Mouse (Mus musculus) neural tube, embryonic 11.5 days (tissue): ENCODE data around the gene Olfr263. TPM values are rescaled to one million over a fixed set of nuclear protein-coding genes. Genes with fewer than 3 reads are reported as not detected.

Source experiments
- ATAC-seq: fragments of 200-750 bp; cut with Nextera tagmentation; 2 replicates; pipeline ENCODE4 v1.8.0; 2017; ENCODE audit warnings: moderate number of reproducible peaks, mild to moderate bottlenecking, moderate TSS enrichment, moderate library complexity; ENCODE audit not compliant: insufficient read depth, low FRiP score, low TSS enrichment
- DNase-seq: peaks from one replicate; pipeline ENCODE4 v3.0.0-alpha.2; 2015; ENCODE audit warnings: low spot score
- H3K27ac ChIP-seq: fragments of 300-500 bp; sonication (generic); 2 replicates; pipeline ENCODE4 v1.5.1; 2014; ENCODE audit warnings: low read depth, mild to moderate bottlenecking, low read length
- H3K27me3 ChIP-seq: fragments of 300-500 bp; sonication (generic); 2 replicates; pipeline ENCODE4 v1.6.1; 2014; ENCODE audit warnings: mild to moderate bottlenecking, low read length, mixed read lengths; ENCODE audit not compliant: control insufficient read depth, insufficient read depth
- H3K36me3 ChIP-seq: fragments of 300-500 bp; sonication (generic); 2 replicates; pipeline ENCODE4 v1.6.1; 2014; ENCODE audit warnings: mild to moderate bottlenecking, low read length, moderate library complexity, mixed read lengths; ENCODE audit not compliant: control insufficient read depth, insufficient read depth
- H3K4me1 ChIP-seq: fragments of 300-500 bp; sonication (generic); 2 replicates; pipeline ENCODE4 v1.6.1; 2014; ENCODE audit warnings: low read length, mixed read lengths; ENCODE audit not compliant: control insufficient read depth, insufficient read depth
- H3K4me2 ChIP-seq: fragments of 300-500 bp; sonication (generic); 2 replicates; pipeline ENCODE4 v1.6.1; 2014; ENCODE audit warnings: low read depth, mild to moderate bottlenecking, moderate library complexity
- H3K4me3 ChIP-seq: fragments of 300-500 bp; sonication (generic); 2 replicates; pipeline ENCODE4 v1.5.1; 2014; ENCODE audit warnings: low read depth, low read length
- H3K9ac ChIP-seq: fragments of 300-500 bp; sonication (generic); 2 replicates; pipeline ENCODE4 v1.6.1; 2014; ENCODE audit warnings: mild to moderate bottlenecking, low read length
- H3K9me3 ChIP-seq: fragments of 300-500 bp; sonication (generic); 2 replicates; pipeline ENCODE4 v1.6.1; 2016; ENCODE audit warnings: low read length; ENCODE audit not compliant: control insufficient read depth
- WGBS: fragments of 180-500 bp; shearing (Covaris S2); extraction: QIAGEN DNeasy Blood & Tissue Kit; methylation state at CpG from one replicate; pipeline ENCODE4 v1.1.7; 2014; 5-methylcytosine and 5-hydroxymethylcytosine counted together
- polyA plus RNA-seq: library from polyadenylated mRNA; unstranded; fragments of >200 nt; fragmentation: Nextera tagmentation; extraction: Ambion mirVana; gene quantifications from 2 replicates; pipeline ENCODE4 v1.2.1, GENCODE M21; 2014

Gene Olfr263
- polyA plus RNA-seq, 1 experiment from 2014 or later, result not detected

GRCm38 (mm10) chr13:21172241-21173027, 43.0 kb downstream of the Olfr263 start:
- under 1% methylated on average over 16 of the region's 16 CpGs for WGBS
- H3K27me3 ChIP-seq, result no peaks in the 10 kb centered on the region
- H3K27ac ChIP-seq, result no peak overlapping the region
- DNase-seq, result peak; percentile 74
- no peak overlapping the region for H3K9ac ChIP-seq
- H3K4me3 ChIP-seq, result peak overlapping the region; percentile 43
- peak; percentile 38 for ATAC-seq
- peak overlapping the region; percentile 44 for H3K4me2 ChIP-seq
- H3K4me1 ChIP-seq, result no peaks in the 10 kb centered on the region
- H3K9me3 ChIP-seq, result no peaks in the 10 kb centered on the region
- H3K36me3 ChIP-seq, result no peaks in the 10 kb centered on the region

GRCm38 (mm10) chr13:21173072-21173471, 43.6 kb downstream of the Olfr263 start:
- DNase-seq, result peak; percentile 67
- H3K27ac ChIP-seq, result no peak overlapping the region
- H3K4me1 ChIP-seq, result no peaks in the 10 kb centered on the region
- H3K9ac ChIP-seq, result no peak overlapping the region; the same call in 1 of the 2 replicates
- ATAC-seq, result no peak
- H3K27me3 ChIP-seq, result no peaks in the 10 kb centered on the region
- H3K4me2 ChIP-seq, result peak overlapping the region; percentile 44
- H3K36me3 ChIP-seq, result no peaks in the 10 kb centered on the region
- H3K9me3 ChIP-seq, result no peaks in the 10 kb centered on the region
- peak overlapping the region; percentile 32 for H3K4me3 ChIP-seq
- under 1% methylated on average over 11 of the region's 11 CpGs for WGBS

- no peak overlapping the region for H3K4me3 ChIP-seq
- H3K4me2 ChIP-seq, result no peak overlapping the region
- H3K27ac ChIP-seq, result no peak overlapping the region
- no peaks in the 10 kb centered on the region for H3K27me3 ChIP-seq
- ATAC-seq (no peak), DNase-seq (no peak)
- WGBS, result 73% methylated on average over 11 of the region's 11 CpGs
- peaks cover 6% of the 10 kb centered on the region; the same call in 1 of the 2 replicates for H3K4me1 ChIP-seq
- H3K9ac ChIP-seq, result no peak overlapping the region
- H3K9me3 ChIP-seq, result no peaks in the 10 kb centered on the region
- H3K36me3 ChIP-seq, result no peaks in the 10 kb centered on the region
Observed at GRCm38 (mm10) chr13:21176733-21177132, 47.3 kb downstream of the Olfr263 start.

- Histone ChIP-seq H3K4me2 (no peak overlapping the region), H3K4me3 (no peak overlapping the region), H3K27me3 (no peaks in the 10 kb centered on the region), H3K9me3 (no peaks in the 10 kb centered on the region), H3K4me1 (peaks cover 11% of the 10 kb centered on the region; the same call in 1 of the 2 replicates), H3K27ac (no peak overlapping the region), H3K36me3 (no peaks in the 10 kb centered on the region), H3K9ac (no peak overlapping the region)
- 78% methylated on average over 5 of the region's 5 CpGs for WGBS
- DNase-seq (no peak), ATAC-seq (no peak)
Observed at GRCm38 (mm10) chr13:21177657-21178056, 48.2 kb downstream of the Olfr263 start.

- WGBS, result 90% methylated on average over 5 of the region's 5 CpGs
- no peak for DNase-seq
- H3K4me1 ChIP-seq, result peaks cover 11% of the 10 kb centered on the region; the same call in 1 of the 2 replicates
- no peak overlapping the region for H3K4me2 ChIP-seq
- H3K36me3 ChIP-seq, result no peaks in the 10 kb centered on the region; the same call in 1 of the 2 replicates
- no peak overlapping the region for H3K27ac ChIP-seq
- no peaks in the 10 kb centered on the region for H3K9me3 ChIP-seq
- no peak overlapping the region for H3K9ac ChIP-seq
- H3K27me3 ChIP-seq, result no peaks in the 10 kb centered on the region
- H3K4me3 ChIP-seq, result no peak overlapping the region
- no peak for ATAC-seq
Observed at GRCm38 (mm10) chr13:21178364-21178763, 48.9 kb downstream of the Olfr263 start.

GRCm38 (mm10) chr13:21179367-21179723, 49.9 kb downstream of the Olfr263 start, which contains the start of gene Trim27:
Trim27 (plus strand) TSS chr13:21179445.
- no peaks in the 10 kb centered on the region for H3K9me3 ChIP-seq
- peaks cover 7% of the 10 kb centered on the region for H3K36me3 ChIP-seq
- H3K4me3 ChIP-seq, result peak within 1 kb of the TSS; percentile 98
- H3K9ac ChIP-seq, result peak within 1 kb of the TSS; percentile 90
- WGBS, result 0% methylated on average over 15 of the region's 15 CpGs
- peak within 1 kb of the TSS; percentile 90 for H3K4me2 ChIP-seq
- H3K27ac ChIP-seq, result peak within 1 kb of the TSS; percentile 89
- DNase-seq (no peak), ATAC-seq (peak; percentile 43)
- H3K4me1 ChIP-seq, result peaks cover 11% of the 10 kb centered on the region; the same call in 1 of the 2 replicates
- H3K27me3 ChIP-seq, result no peaks in the 10 kb centered on the region

- peak overlapping the region; percentile 90 for H3K9ac ChIP-seq
- H3K9me3 ChIP-seq, result no peaks in the 10 kb centered on the region
- H3K4me1 ChIP-seq, result peaks cover 11% of the 10 kb centered on the region; the same call in 1 of the 2 replicates
- peak overlapping the region; percentile 89 for H3K27ac ChIP-seq
- H3K27me3 ChIP-seq, result no peaks in the 10 kb centered on the region
- H3K4me2 ChIP-seq, result peak overlapping the region; percentile 90
- under 1% methylated on average over 78 of the region's 80 CpGs for WGBS
- peaks cover 7% of the 10 kb centered on the region for H3K36me3 ChIP-seq
- ATAC-seq, result peak; percentile 95
- H3K4me3 ChIP-seq, result peak overlapping the region; percentile 98
- DNase-seq, result peak; percentile 91
Observed at GRCm38 (mm10) chr13:21179724-21180550, 50.5 kb downstream of the Olfr263 start.

GRCm38 (mm10) chr13:21180551-21181530, 51.4 kb downstream of the Olfr263 start:
- WGBS, result under 1% methylated on average over 70 of the region's 71 CpGs
- H3K27ac ChIP-seq, result peak overlapping the region; percentile 89
- H3K4me1 ChIP-seq, result peaks cover 11% of the 10 kb centered on the region; the same call in 1 of the 2 replicates
- peak overlapping the region; percentile 90 for H3K4me2 ChIP-seq
- peak overlapping the region; percentile 98 for H3K4me3 ChIP-seq
- H3K36me3 ChIP-seq, result peaks cover 12% of the 10 kb centered on the region
- H3K9ac ChIP-seq, result peak overlapping the region; percentile 90
- DNase-seq (peak; percentile 71), ATAC-seq (peak; percentile 51)
- H3K27me3 ChIP-seq, result no peaks in the 10 kb centered on the region
- no peaks in the 10 kb centered on the region for H3K9me3 ChIP-seq
